22 mouse cellular contexts compared by ENCODE assay signal in genomic region chr15:82934971-82935370, GRCm38 (mm10). TPM values are rescaled to one million over a fixed set of nuclear protein-coding genes. Genes with fewer than 3 reads are reported as not detected.
DNase-seq lines count a peak whose midpoint lies in the region; ATAC-seq lines count a peak whose summit lies in the region.
"Had no signal": no experiment of that assay in that cellular context is flagged by ENCODE, and none has a peak within 500 bp of the region (broad histone marks: within the 10 kb centered on the region; RNA-seq: fewer than 3 reads in every experiment).

No protein-coding gene starts in this region.

- no peak overlapping the region for H3K9ac ChIP-seq in forebrain, embryonic 12.5 days
- no peak overlapping the region for H3K9ac ChIP-seq in forebrain, embryonic 11.5 days (ENCODE audit: low read length)
- no peak overlapping the region for H3K9ac ChIP-seq in midbrain, embryonic 11.5 days (ENCODE audit: low read length)
- H3K9ac ChIP-seq in forebrain, embryonic 14.5 days (ENCODE audit: low read length), result no peak overlapping the region; the same call in 1 of the 2 replicates
- H3K9ac ChIP-seq: embryonic facial prominence, embryonic 12.5 days; limb, embryonic 15.5 days; liver, embryonic 15.5 days; lung, embryonic 15.5 days had no signal

- no peaks in the 10 kb centered on the region for H3K27me3 ChIP-seq in forebrain, embryonic 12.5 days
- no peaks in the 10 kb centered on the region for H3K27me3 ChIP-seq in forebrain, embryonic 11.5 days (ENCODE audit: control insufficient read depth, insufficient read depth, low read length)
- H3K27me3 ChIP-seq in midbrain, embryonic 10.5 days (ENCODE audit: low read depth, poor library complexity, severe bottlenecking), result peaks cover 19% of the 10 kb centered on the region
- no peaks in the 10 kb centered on the region for H3K27me3 ChIP-seq in midbrain, embryonic 11.5 days (ENCODE audit: control insufficient read depth, insufficient read depth, low read length)
- H3K27me3 ChIP-seq in forebrain, embryonic 14.5 days (replicated peaks; ENCODE audit: control insufficient read depth, insufficient read depth, low read length), result no peaks in the 10 kb centered on the region
- H3K27me3 ChIP-seq: embryonic facial prominence, embryonic 12.5 days had no signal

- ATAC-seq in forebrain, embryonic 12.5 days (ENCODE audit: low FRiP score), result no peak
- no peak for ATAC-seq in forebrain, embryonic 11.5 days (replicated peaks; ENCODE audit: low FRiP score)
- ATAC-seq in midbrain, embryonic 11.5 days (ENCODE audit: low FRiP score), result no peak
- peak; percentile 27; the same call in 1 of the 2 replicates for ATAC-seq in forebrain, embryonic 14.5 days
- ATAC-seq in CD4-positive, CD25-positive, alpha-beta regulatory T cell, adult 4 months, result no peak

- 0 out of 2 replicates have a peak overlapping the region, but pooled peaks have one; percentile 21 for H3K27ac ChIP-seq in forebrain, embryonic 12.5 days
- no peak overlapping the region for H3K27ac ChIP-seq in forebrain, embryonic 11.5 days (ENCODE audit: low read depth, low read length)
- H3K27ac ChIP-seq in midbrain, embryonic 10.5 days (replicated peaks), result peak overlapping the region; percentile 57; the same call in 1 of the 2 replicates
- no peak overlapping the region for H3K27ac ChIP-seq in midbrain, embryonic 11.5 days (ENCODE audit: low read depth, low read length)
- H3K27ac ChIP-seq in forebrain, embryonic 14.5 days (ENCODE audit: low read depth, low read length), result no peak overlapping the region
- H3K27ac ChIP-seq: embryonic facial prominence, embryonic 12.5 days; gastrocnemius, adult 2 months; limb, embryonic 15.5 days; liver, embryonic 15.5 days; lung, embryonic 15.5 days had no signal

- 63% methylated on average over 10 of the region's 10 CpGs for WGBS in forebrain, embryonic 12.5 days
- WGBS in forebrain, embryonic 11.5 days, result 77% methylated on average over 10 of the region's 10 CpGs
- WGBS in midbrain, embryonic 10.5 days, result 88% methylated on average over 10 of the region's 10 CpGs
- 81% methylated on average over 10 of the region's 10 CpGs for WGBS in midbrain, embryonic 11.5 days
- WGBS in forebrain, embryonic 14.5 days, result 41% methylated on average over 10 of the region's 10 CpGs

- no peak overlapping the region for H3K4me3 ChIP-seq in forebrain, embryonic 12.5 days (replicated peaks)
- no peak overlapping the region for H3K4me3 ChIP-seq in forebrain, embryonic 11.5 days (ENCODE audit: low read depth, low read length)
- H3K4me3 ChIP-seq in midbrain, embryonic 10.5 days, result no peak overlapping the region
- no peak overlapping the region for H3K4me3 ChIP-seq in midbrain, embryonic 11.5 days (ENCODE audit: low read depth, low read length)
- no peak overlapping the region for H3K4me3 ChIP-seq in forebrain, embryonic 14.5 days (ENCODE audit: low read depth, low read length)
- H3K4me3 ChIP-seq: embryonic facial prominence, embryonic 12.5 days; gastrocnemius, adult 2 months; limb, embryonic 15.5 days; liver, embryonic 15.5 days; lung, embryonic 15.5 days had no signal

- H3K9me3 ChIP-seq in forebrain, embryonic 12.5 days, result no peaks in the 10 kb centered on the region
- no peaks in the 10 kb centered on the region for H3K9me3 ChIP-seq in forebrain, embryonic 11.5 days (ENCODE audit: control insufficient read depth, low read length)
- H3K9me3 ChIP-seq in midbrain, embryonic 10.5 days (replicated peaks), result no peaks in the 10 kb centered on the region
- no peaks in the 10 kb centered on the region for H3K9me3 ChIP-seq in midbrain, embryonic 11.5 days (ENCODE audit: control insufficient read depth, low read length)
- H3K9me3 ChIP-seq in forebrain, embryonic 14.5 days (replicated peaks; ENCODE audit: control insufficient read depth, low read length), result no peaks in the 10 kb centered on the region
- H3K9me3 ChIP-seq: embryonic facial prominence, embryonic 12.5 days; limb, embryonic 15.5 days; liver, embryonic 15.5 days; lung, embryonic 15.5 days had no signal

- no peaks in the 10 kb centered on the region for H3K36me3 ChIP-seq in forebrain, embryonic 12.5 days (replicated peaks)
- H3K36me3 ChIP-seq in forebrain, embryonic 11.5 days (ENCODE audit: control insufficient read depth, insufficient read depth, low read length), result no peaks in the 10 kb centered on the region
- no peaks in the 10 kb centered on the region for H3K36me3 ChIP-seq in midbrain, embryonic 10.5 days
- no peaks in the 10 kb centered on the region for H3K36me3 ChIP-seq in midbrain, embryonic 11.5 days (ENCODE audit: control insufficient read depth, insufficient read depth, low read length)
- no peaks in the 10 kb centered on the region for H3K36me3 ChIP-seq in forebrain, embryonic 14.5 days (ENCODE audit: control insufficient read depth, insufficient read depth, low read length)
- H3K36me3 ChIP-seq: limb, embryonic 15.5 days; liver, embryonic 15.5 days; lung, embryonic 15.5 days had no signal

- DNase-seq in forebrain, embryonic 11.5 days (ENCODE audit: low spot score), result no peak
- no peak for DNase-seq in midbrain, embryonic 10.5 days (ENCODE audit: low spot score)
- DNase-seq in midbrain, embryonic 11.5 days (ENCODE audit: low spot score, missing footprints), result no peak
- peak; percentile 60 for DNase-seq in forebrain, embryonic 14.5 days (ENCODE audit: low spot score)
- DNase-seq in layer of hippocampus, postnatal 14 days (ENCODE audit: low spot score in 2 of 2), result peak; percentile 62 to 78
- DNase-seq in liver, result no peak
- DNase-seq: adrenal gland, postnatal 14 days; cerebellum, adult 9-10 months; gastrocnemius, adult 2 months; kidney, adult 11 months; kidney, postnatal 4 days; left cerebral cortex, postnatal 4 days; lung, postnatal 36 days; retina, postnatal 1 day; right cerebral cortex, postnatal 4 days; thymus, postnatal 14 days had no signal

- H3K4me1 ChIP-seq in forebrain, embryonic 12.5 days, result peaks cover 70% of the 10 kb centered on the region
- peaks cover 20% of the 10 kb centered on the region for H3K4me1 ChIP-seq in forebrain, embryonic 11.5 days (replicated peaks; ENCODE audit: control insufficient read depth, insufficient read depth, low read length)
- peaks cover 75% of the 10 kb centered on the region for H3K4me1 ChIP-seq in midbrain, embryonic 10.5 days
- H3K4me1 ChIP-seq in midbrain, embryonic 11.5 days (ENCODE audit: control insufficient read depth, insufficient read depth, low read length), result peaks cover 17% of the 10 kb centered on the region
- peaks cover 77% of the 10 kb centered on the region for H3K4me1 ChIP-seq in forebrain, embryonic 14.5 days (ENCODE audit: control insufficient read depth, insufficient read depth, low read length)
- H3K4me1 ChIP-seq: liver, embryonic 15.5 days had no signal

- no peak overlapping the region for H3K4me2 ChIP-seq in forebrain, embryonic 12.5 days
- no peak overlapping the region for H3K4me2 ChIP-seq in forebrain, embryonic 11.5 days (ENCODE audit: low read depth, low read length, severe bottlenecking)
- H3K4me2 ChIP-seq in midbrain, embryonic 11.5 days, result no peak overlapping the region
- no peak overlapping the region for H3K4me2 ChIP-seq in forebrain, embryonic 14.5 days (ENCODE audit: low read length)
- H3K4me2 ChIP-seq: embryonic facial prominence, embryonic 12.5 days; limb, embryonic 15.5 days; liver, embryonic 15.5 days; lung, embryonic 15.5 days had no signal

RNA-seq across cellular contexts. Expression of gene Tcf20, which starts 52.7 kb away (rescaled TPM):
- 14.7 and 14.9 TPM in 2 replicates for polyA plus RNA-seq in forebrain, embryonic 12.5 days (2016; fragmentation: Nextera tagmentation; extraction: Ambion mirVana)
- 12.1 and 12.6 TPM in 2 replicates for polyA plus RNA-seq in forebrain, embryonic 11.5 days (2014; fragmentation: Nextera tagmentation; extraction: Ambion mirVana)
- polyA plus RNA-seq in midbrain, embryonic 10.5 days (2016; fragmentation: Nextera tagmentation; extraction: Ambion mirVana), result 7.5 and 8.4 TPM in 2 replicates
- polyA plus RNA-seq in midbrain, embryonic 11.5 days (2014; fragmentation: Nextera tagmentation; extraction: Ambion mirVana), result 12.3 and 13.5 TPM in 2 replicates
- polyA plus RNA-seq in forebrain, embryonic 14.5 days (2014; fragmentation: Nextera tagmentation; extraction: Ambion mirVana), result 17.1 and 17.4 TPM in 2 replicates
- total RNA-seq in layer of hippocampus, postnatal 14 days (2021), result 100 to 1,000 TPM; 155 to 157 TPM
- polyA plus RNA-seq in CD4-positive, CD25-positive, alpha-beta regulatory T cell, adult 4 months (2017; shearing (Covaris generic)), result 10 to 100 TPM; 15.9 to 19.7 TPM

Comparison
In these comparisons a context has a peak if more than half of its experiments do, and no peak if none do; other contexts are left out.
1. H3K27ac ChIP-seq: peak in forebrain, embryonic 12.5 days (single experiment) and midbrain, embryonic 10.5 days (single experiment); none in forebrain, embryonic 11.5 days (single experiment), midbrain, embryonic 11.5 days (single experiment) and forebrain, embryonic 14.5 days (single experiment).
2. DNase-seq: peak in forebrain, embryonic 14.5 days (single experiment) and layer of hippocampus, postnatal 14 days (2 of 2); none in forebrain, embryonic 11.5 days (single experiment), midbrain, embryonic 10.5 days (single experiment), midbrain, embryonic 11.5 days (single experiment) and liver (single experiment).